Mouse (Mus musculus) olfactory bulb, adult 2 months (tissue): ENCODE measurements around the gene Fkrp. TPM values are rescaled to one million over a fixed set of nuclear protein-coding genes. Genes with fewer than 3 reads are reported as not detected.

Experiments
- H3K27ac ChIP-seq: fragments of 200-500 bp; 2 replicates; pipeline ENCODE4 v1.5.1; 2012; ENCODE audit warnings: low read depth, low read length; ENCODE audit not compliant: insufficient read depth
- H3K4me1 ChIP-seq: fragments of 200-500 bp; 2 replicates; pipeline ENCODE4 v1.6.1; 2012; ENCODE audit warnings: low read length; ENCODE audit not compliant: control insufficient read depth, insufficient read depth
- H3K4me3 ChIP-seq: fragments of 200-500 bp; 2 replicates; pipeline ENCODE4 v1.5.1; 2012; ENCODE audit warnings: mild to moderate bottlenecking, low read depth, low read length, moderate library complexity; ENCODE audit not compliant: insufficient read depth
- CTCF ChIP-seq: fragments of 200-500 bp; IDR thresholded peaks from 2 replicates; pipeline ENCODE4 v1.5.1; 2012; ENCODE audit warnings: low read depth, mild to moderate bottlenecking, low read length, moderate library complexity; ENCODE audit not compliant: insufficient read depth
- POLR2A ChIP-seq: fragments of 200-500 bp; IDR thresholded peaks from 2 replicates; pipeline ENCODE4 v1.6.1; 2012; ENCODE audit warnings: mild to moderate bottlenecking, low read depth, low read length, moderate library complexity; ENCODE audit not compliant: insufficient read depth
- WGBS: fragments of 180-500 bp; shearing (Covaris S2); methylation state at CpG from one replicate; pipeline ENCODE4 v1.1.7; 2018; 5-methylcytosine and 5-hydroxymethylcytosine counted together
- polyA plus RNA-seq: library from polyadenylated mRNA; stranded (reverse); fragments of >200 nt; gene quantifications from 2 replicates; pipeline ENCODE4 v1.2.4, GENCODE M21; 2012; ENCODE audit warnings: low replicate concordance; ENCODE audit not compliant: missing spikeins, insufficient read depth, insufficient read length

The Fkrp gene
- polyA plus RNA-seq, 1 experiment: not detected

DNA sequence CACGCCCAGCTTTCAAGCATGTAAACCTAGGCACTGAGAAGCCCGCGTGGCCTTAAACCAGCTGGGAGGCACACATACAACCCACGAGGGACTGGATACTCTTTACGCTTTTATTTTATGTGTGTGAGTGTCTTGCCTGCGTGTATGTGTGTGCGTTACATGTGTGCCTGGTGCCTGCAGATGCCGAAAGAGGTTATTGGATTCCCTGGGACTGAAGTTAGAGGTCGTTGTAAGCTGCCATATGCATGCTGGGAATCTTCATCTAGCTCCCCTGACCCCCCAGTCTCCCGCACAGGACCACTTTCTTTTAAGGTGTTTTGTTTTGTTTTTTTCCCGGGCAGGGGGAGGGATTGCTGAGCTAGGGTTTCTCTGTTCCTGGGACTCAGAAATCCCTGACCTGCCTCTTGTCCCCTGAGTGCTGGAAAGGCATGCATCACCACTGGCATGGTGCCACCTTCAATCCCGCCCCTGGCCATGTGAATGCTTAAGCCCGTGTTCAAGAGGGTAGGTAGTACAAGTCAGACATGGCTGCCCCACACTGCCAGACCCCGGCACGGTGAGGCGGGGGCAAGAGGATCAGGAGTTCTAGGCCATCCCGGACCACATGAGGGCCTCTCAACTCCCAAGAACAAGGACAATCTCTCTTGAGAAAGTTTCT is 32.6 kb downstream of the Fkrp start:
- Histone ChIP-seq H3K4me1 (peaks cover 22% of the 10 kb centered on the region), H3K4me3 (0 out of 2 replicates have a peak overlapping the region, but pooled peaks have one; percentile 2), H3K27ac (no peak overlapping the region)
- whole genome bisulfite sequencing: 70% methylated on average over 17 of the region's 17 CpGs
- TF ChIP-seq CTCF (no peak), POLR2A (no peak)

DNA sequence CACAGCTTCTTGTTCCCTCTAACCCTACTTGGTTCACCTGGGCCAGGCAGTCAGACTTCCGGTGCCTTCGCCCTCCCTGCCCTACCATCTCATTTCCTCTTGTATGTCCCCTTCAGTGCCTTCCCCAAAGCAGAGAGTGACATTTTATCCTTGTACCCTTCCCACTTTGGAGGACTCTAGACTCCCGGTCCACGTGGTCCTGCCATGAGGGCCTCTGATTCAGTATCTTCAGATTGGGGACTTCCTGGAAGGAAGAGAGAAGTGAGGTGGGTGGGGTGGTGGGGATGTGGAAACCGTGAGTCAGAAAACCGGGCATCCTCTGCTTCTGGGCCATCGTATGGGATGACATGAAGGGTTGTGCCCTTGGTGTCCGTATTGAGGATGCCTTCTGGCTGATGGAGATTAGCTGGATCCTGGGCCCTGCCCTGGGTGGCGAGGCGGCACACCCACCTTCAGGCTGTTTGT is 33.3 kb downstream of the Fkrp start:
- no peak overlapping the region for H3K27ac ChIP-seq
- H3K4me1 ChIP-seq: peaks cover 22% of the 10 kb centered on the region
- 69% methylated on average over 10 of the region's 10 CpGs for WGBS
- 0 out of 2 replicates have a peak overlapping the region, but pooled peaks have one; percentile 2 for H3K4me3 ChIP-seq
- TF ChIP-seq CTCF: no peak
- no peak for TF ChIP-seq POLR2A

DNA sequence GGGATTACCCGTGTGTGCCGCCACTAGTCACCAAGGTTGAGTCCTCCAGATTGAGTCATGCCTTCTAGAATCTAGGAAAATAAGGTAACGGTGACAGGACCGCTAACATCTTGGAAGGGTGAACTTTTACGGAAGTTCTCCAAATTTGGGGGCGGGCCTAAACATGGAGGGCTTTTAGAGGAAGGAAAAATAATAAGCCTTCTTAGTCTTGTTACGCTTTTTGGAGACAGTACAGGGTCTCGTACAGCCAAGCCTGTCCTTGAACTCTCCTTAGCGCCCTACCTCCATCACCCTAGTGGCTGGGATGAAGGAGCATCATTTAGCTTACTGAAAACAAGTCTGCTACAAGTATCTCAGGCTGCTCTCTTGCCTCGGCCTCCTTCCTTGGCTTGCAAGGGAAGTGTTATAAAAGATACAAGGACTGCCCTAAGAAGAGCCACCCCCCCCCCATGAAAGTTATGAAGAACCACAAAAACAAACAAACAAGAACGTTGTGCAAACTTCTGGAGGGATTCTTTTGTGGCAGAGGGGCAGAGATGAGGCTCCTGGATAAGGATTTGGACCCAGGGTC is 33.9 kb downstream of the Fkrp start:
- Histone ChIP-seq H3K4me3 (peak overlapping the region; percentile 50), H3K4me1 (peaks cover 22% of the 10 kb centered on the region), H3K27ac (no peak overlapping the region)
- 55% methylated on average over 11 of the region's 11 CpGs for WGBS
- no peak for TF ChIP-seq CTCF
- no peak for TF ChIP-seq POLR2A

DNA sequence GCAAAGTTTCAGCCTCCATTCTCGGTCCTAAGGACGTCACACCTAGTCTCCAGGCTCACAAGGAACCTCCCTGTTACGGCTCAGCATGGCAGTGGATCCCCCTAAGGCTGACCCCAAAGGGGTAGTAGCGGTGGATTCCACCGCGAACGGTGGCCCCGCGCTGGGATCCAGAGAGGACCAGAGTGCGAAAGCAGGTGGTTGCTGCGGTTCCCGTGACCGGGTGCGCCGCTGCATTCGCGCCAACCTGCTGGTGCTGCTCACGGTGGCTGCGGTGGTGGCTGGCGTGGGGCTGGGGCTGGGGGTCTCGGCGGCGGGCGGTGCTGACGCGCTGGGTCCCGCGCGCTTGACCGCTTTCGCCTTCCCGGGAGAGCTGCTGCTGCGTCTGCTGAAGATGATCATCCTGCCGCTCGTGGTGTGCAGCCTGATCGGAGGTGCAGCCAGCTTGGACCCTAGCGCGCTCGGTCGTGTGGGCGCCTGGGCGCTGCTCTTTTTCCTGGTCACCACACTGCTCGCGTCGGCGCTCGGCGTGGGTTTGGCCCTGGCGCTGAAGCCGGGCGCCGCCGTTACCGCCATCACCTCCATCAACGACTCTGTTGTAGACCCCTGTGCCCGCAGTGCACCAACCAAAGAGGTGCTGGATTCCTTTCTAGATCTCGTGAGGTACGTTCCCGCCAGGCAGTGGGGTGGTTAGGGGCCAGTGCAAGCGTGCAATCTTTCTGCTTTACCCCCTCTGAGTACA is 34.5 kb downstream of the Fkrp start:
- Histone ChIP-seq H3K4me3 (peak overlapping the region; percentile 50), H3K27ac (no peak overlapping the region), H3K4me1 (peaks cover 22% of the 10 kb centered on the region)
- 2% methylated on average over 60 of the region's 60 CpGs for WGBS
- TF ChIP-seq CTCF (no peak), POLR2A (no peak)

DNA sequence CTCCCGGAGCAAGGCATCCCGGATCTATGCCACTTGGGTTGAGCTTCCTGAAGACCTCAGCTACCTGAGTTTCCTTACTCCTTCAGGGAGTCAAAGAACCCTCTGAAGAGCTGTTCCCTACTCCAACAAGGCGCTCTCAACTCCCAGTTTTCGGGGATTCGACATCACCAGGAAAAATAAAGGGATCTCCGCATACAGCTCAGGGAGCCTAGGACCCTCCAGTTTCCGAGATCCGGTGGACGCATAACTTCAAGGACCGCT is 35.0 kb downstream of the Fkrp start:
- TF ChIP-seq CTCF (no peak), POLR2A (no peak)
- peaks cover 22% of the 10 kb centered on the region for H3K4me1 ChIP-seq
- 1% methylated on average over 10 of the region's 10 CpGs for WGBS
- no peak overlapping the region for H3K27ac ChIP-seq
- peak overlapping the region; percentile 50 for H3K4me3 ChIP-seq

DNA sequence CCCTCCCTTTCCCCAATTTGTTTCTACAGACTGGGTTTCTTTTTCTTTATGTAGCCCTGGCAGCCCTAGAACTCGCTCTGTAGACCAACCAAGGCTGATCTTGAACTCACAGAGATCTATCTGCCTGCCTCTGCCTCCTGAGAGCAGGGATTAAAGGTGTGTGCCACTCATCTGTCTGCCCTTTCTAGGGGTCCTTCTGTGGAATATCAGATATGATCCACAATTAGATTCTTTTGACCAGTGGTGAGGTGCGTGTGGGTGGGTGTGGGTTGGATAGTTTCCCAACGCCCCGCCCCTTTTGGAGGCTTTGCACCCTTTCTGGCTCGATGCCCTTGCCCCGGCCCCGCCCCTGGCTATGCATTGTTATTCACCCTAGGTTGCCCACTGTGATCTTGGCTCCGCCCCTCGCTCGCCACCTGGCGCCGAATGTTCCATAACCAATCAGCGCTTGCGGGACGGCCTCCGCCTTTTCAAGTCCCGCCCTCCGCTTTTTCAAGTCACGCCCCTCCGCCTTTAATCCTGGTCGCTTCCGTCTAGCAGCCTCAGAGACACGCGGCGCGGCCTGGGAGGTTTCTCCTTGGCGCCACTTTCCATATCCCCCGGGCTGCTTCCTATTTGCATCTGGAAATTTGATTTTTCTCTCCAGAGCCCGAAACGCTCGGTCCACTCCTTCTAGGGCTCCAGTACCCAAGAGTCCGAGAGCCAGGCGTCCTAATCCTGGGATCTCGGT is 35.5 kb downstream of the Fkrp start, which contains the start of gene Slc1a5:
TSS of gene Slc1a5 (plus strand) at position 516 of the 730 bp plus-strand sequence.
- Histone ChIP-seq H3K27ac (no peak within 1 kb of the TSS), H3K4me3 (peak within 1 kb of the TSS; percentile 50), H3K4me1 (peaks cover 22% of the 10 kb centered on the region)
- WGBS: 3% methylated on average over 34 of the region's 34 CpGs
- no peak for TF ChIP-seq CTCF
- TF ChIP-seq POLR2A: peak; percentile 47

DNA sequence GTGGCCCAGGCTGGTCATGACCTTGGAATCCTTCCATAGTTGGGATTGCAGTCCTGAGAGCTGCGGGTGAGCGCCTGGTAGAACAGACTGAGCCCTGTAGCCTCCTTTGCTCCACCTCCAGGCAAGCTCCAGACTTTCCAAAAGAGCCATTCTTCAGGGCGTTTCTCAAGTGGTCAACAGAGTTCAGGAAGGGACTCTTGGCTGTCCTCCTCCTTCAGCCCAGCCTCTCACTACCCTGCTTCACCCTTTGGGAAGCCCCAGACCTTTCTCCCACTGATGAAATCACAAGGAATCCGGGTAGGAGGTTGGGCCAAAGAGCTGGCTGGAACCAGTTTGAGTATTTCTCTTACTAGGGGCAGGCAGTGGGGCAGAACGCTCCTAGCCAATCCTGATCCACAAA is 36.5 kb downstream of the Fkrp start:
- Histone ChIP-seq H3K4me3 (no peak overlapping the region), H3K27ac (no peak overlapping the region), H3K4me1 (peaks cover 22% of the 10 kb centered on the region)
- 69% methylated on average over 5 of the region's 5 CpGs for WGBS
- no peak for TF ChIP-seq POLR2A
- TF ChIP-seq CTCF: no peak

DNA sequence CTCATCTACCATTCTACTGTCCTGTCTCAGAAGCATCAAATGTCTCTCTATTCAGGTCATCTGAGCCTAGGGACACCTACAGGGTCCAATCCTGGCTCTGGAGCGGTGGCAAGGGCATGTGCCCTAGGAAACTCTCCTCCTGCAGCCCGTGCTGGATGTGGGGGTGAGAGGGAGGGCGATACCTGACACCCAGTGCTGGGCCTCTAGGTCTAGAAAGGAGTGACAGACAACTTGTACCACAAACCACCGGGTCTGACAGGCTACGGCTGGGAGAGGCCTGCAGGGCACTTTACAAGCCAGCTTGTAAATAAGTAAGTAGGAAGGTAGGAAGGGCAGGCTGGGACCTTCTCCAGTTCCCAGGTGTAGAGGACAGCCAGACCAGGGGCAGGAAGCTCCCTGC is 40.6 kb downstream of the Fkrp start:
- TF ChIP-seq POLR2A (no peak), CTCF (no peak)
- H3K4me3 ChIP-seq: no peak overlapping the region
- 70% methylated on average over 5 of the region's 5 CpGs for WGBS
- peaks cover under 1% of the 10 kb centered on the region; the same call in 1 of the 2 replicates for H3K4me1 ChIP-seq
- H3K27ac ChIP-seq: no peak overlapping the region
